Mouse (Mus musculus) layer of hippocampus, postnatal 36 days (tissue): ENCODE measurements around the gene Rnf157. TPM values are rescaled to one million over a fixed set of nuclear protein-coding genes. Genes with fewer than 3 reads are reported as not detected.
A peak's percentile ranks its signal among the peaks of the same experiment; 100 is the strongest.
"Not testable (repeated sequence)": the region's sequence is repeated elsewhere in the genome, so short reads cannot be mapped to it uniquely, and the experiment has no call there.

Source experiments
- DNase-seq, 2 experiments: peaks; one replicate each; pipeline ENCODE4 v3.0.0; 2022
- total RNA-seq, 2 experiments: library from RNA; stranded (reverse); gene quantifications; 2 replicates each; pipeline ENCODE4 v1.2.3; 2021

Rnf157 gene
- total RNA-seq, 2 experiments from 2014 or later = 212 to 247 TPM

DNA sequence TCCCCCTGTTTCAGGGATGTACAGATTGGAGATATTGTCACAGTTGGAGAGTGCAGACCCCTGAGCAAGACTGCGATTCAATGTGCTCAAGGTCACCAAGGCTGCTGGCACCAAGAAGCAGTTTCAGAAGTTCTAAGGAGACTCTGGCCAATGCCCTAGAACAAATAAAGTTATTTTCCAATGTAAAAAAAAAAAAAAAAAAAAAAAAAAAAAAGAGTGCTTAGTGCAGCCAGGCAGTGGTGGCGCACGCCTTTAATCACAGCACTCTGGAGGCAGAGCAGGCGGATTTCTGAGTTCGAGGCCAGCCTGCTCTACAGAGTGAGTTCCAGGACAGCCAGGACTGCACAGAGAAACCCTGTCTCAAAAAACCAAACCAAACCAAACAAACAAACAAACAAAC is 29.8 kb downstream of the Rnf157 start:
- not testable (repeated sequence) for DNase-seq

- DNase-seq = no peak
These were observed 32.1 kb downstream of the Rnf157 start for GRCm38 (mm10) chr11:116380767-116381166.

GRCm38 (mm10) chr11:116379530-116379929 is 33.3 kb downstream of the Rnf157 start:
- no peak for DNase-seq

DNA sequence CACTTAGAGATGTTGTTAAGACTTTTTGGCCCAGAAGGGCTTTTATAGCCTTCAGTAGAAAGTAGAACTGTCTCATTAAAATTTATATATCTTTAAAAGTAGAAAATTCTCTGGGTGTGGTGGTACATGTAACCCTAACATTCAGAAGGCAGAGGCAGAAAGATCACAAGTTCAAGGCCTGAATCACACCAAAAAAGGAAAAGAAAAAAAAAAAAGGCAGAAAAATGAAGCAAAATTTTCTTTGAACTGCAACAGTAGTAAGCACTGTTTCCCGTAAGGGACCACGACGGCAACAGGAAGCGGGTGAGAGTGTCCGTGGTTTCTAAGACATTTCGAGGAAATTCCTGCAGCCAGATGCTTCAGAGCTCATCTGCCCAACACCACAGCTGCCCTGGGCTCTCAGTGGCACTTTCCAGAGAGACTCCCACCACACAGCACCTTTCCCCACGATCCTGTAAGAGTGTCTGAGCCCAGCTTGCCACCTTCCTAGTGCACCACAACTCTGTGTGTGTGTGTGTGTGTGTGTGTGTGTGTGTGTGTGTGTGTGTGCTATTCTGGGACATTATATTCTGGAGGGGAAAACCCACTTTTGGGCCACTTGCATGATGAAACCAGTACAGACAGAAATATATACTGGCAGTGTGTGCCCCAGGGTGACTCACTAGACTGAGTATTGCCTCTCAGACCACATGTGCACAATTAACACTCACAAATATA is 35.7 kb downstream of the Rnf157 start:
- DNase-seq = no peak

- no peak for DNase-seq
These were observed 40.9 kb downstream of the Rnf157 start for GRCm38 (mm10) chr11:116371894-116372450.

DNA sequence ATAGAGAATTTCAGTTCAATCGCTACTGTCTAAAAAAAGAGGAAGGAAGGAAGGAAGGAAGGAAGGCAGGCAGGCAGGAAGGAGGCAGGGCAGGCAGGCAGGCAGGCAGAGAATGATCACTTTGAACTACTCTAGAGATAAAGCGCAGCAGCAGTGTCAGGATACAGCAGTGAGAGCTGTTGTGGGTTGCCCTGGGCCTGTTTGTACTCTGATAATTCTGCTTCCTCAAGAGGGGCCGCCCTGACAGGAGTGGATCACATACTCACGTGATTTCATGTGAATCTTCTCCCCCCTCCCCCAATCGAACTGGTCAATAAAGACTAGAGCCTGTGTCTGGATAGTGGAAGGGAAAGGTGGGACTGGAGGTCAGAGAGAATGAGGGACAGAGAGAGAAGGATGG is 43.2 kb downstream of the Rnf157 start:
- DNase-seq = no peak

GRCm38 (mm10) chr11:116369051-116369450 is 43.8 kb downstream of the Rnf157 start:
- DNase-seq = no peak

DNA sequence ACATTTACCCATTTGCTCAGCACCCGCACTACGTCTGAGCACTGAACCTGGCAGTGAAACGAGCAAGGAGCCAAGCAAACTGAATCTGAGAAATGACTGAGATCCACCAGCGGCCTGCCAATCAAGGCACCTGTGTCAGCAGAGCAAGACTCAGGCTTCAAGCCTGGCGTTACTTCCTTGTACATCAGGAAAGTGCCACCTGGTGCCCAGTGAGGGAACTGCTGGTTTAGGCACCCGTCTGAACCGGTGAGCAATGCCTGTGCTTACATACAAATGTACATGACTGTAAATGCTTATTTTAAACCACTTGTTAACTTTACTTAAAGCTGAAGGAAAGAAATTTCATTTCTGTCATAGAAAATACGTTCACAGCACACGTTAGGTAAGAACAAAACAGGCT is 44.7 kb downstream of the Rnf157 start:
- DNase-seq = peak; percentile 69 to 75

DNA sequence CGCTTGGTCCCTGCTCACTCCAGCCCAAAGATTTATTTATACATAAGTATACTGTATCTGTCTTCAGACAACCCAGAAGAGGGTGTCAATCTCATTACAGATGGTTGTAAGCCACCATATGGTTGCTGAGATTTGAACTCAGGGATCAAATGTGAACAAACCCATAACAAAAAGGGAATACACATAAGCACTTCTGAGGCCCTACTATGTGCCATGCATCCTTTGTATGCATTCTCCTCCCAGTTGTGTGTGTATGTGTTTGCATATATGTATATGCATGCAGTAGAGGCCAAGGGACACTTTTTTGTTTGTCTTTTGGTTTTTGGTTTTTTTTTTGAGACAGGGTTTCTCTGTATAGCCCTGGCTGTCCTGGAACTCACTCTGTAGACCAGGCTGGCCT is 46.2 kb downstream of the Rnf157 start:
- DNase-seq = no peak

DNA sequence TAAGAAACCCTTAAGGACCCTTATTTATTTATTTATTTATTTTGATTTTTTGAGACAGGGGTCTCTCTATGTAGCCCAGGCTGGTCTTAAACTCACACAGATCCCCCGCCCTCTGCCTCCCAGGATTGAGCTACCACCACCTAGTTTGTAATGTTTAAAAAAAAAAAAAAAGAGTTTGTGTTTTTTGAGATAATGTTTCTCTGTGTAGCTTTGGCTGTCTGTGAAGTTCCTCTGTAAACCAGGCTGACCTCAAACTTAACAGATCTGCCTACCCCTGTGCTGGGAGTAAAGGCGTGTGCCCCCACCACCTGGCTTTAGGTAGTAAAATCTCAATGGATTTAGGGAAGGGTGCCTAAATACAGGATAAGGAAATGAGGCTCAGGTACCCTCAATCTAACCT is 46.7 kb downstream of the Rnf157 start:
- DNase-seq = no peak

DNA sequence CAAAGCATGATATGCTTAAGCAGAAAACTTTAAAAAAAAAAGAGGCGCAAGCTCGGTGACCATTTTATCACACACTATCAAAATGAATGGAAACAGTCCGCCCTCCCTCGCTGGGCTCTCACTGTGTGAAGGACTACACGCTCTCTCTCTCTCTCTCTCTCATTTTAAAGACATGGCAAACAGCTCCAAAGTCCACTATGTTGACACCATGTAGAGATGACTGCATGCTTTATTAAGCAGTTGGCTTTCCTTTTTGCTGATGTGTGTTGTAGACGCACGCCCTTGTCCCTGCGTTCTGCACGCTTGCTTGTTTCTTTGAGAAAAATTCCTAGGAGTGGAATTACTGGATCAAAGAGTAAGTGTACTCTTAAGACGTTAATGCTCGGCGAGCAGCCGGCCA is 47.4 kb downstream of the Rnf157 start:
- no peak for DNase-seq

- no peak for DNase-seq
These were observed 50.8 kb downstream of the Rnf157 start for GRCm38 (mm10) chr11:116362015-116362414.

GRCm38 (mm10) chr11:116360915-116361314 is 51.9 kb downstream of the Rnf157 start:
- not testable (repeated sequence) for DNase-seq

DNA sequence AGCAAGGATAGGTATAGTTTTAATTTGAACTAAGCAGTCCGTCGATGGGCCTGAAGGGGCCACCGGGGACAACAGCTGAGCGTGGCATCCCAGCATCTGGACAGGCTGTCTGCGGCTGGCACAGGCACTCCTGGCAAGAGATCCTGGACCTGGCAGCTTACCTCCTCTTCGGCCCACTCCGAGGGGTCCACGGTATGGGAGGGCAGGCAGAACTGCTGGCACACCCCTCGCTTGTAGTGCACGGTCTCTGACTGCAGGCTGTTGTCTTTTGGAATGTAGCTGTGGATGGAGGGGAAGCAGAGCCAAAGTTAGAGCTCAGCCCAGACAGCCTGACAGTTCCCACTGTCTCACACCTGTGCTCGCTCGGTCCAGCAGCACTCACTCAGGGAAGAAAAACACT is 53.2 kb downstream of the Rnf157 start:
- DNase-seq = no peak

- DNase-seq = no peak
These were observed 53.8 kb downstream of the Rnf157 start for GRCm38 (mm10) chr11:116358926-116359637.

DNA sequence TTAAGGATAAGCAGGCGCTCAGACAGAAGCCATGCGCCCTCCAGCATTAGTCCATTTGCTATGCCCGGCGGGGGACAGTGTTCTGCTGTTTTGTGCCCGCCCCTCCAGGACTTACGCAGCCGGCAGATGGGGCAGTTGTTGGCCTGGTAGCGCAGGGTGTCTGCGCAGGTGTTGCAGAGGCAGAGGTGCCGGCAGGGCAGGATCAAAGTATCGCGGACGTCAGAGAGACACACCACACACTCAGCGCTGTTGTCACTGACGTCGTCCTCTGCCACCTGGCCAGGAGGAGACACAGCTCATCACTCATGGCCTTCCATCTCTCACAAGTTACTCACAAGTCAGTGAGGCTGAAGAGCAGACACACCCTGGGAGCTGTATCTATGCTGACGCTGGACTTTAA is 58.3 kb downstream of the Rnf157 start:
- no peak for DNase-seq

DNA sequence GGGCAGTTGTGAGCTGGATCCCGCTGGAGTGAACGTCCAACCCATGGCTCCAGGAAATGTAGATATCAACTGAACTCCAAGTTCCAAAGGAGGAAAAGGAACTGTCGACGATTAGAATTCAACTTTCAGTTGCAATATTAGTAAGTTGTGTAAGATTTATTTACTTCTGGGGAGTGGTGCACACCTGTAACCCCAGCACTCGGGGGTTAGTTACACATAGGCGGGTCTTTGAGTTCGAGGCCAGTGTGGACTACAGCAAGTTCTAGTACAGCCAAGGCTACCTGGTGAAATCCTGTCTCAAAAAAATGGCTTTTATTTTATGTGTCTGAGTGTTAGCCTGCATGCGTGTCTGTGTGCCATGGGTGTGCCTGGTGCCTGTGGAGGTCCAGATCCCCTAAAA is 59.3 kb downstream of the Rnf157 start:
- no peak for DNase-seq

GRCm38 (mm10) chr11:116351294-116351693 is 61.5 kb downstream of the Rnf157 start:
- DNase-seq = no peak

DNA sequence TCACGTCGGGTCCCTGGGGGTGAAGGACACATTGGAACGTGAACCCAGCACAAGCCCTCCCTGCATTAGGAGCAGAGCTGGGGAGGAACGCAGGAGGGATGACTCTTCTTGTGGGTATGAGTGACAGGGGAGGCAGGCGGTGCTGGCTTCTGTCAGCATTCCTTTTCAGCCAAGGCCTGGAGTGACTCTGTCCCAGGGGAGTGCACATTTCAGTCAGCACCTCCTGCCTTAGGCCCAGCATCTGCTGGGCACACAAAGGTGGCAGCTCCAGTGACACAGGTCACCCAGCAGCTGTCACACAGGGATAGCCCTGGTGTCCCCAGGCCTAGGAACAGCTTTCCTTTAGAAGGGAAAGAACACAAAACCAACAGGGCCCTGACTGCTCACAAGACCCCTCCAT is 64.9 kb downstream of the Rnf157 start:
- DNase-seq = no peak

DNA sequence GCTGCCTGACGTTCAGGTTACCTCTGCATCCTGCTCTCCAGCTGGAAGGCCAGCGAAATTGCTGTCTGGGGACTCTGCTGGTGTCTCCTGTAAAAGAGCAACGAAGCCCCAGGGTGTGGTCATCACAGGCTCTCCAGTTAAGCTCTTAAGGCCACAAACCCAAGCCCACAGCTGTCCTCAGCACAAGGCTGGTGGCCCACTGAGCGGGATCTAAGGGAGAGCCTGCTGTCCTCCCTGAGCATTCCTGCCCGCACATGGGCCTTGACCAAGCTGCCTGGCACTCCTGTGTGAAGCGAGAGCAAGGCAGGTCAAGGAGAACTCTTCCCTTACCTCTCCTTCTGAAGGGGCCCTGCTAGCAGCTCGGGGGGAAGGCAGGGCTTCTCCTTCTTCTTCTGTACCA is 65.8 kb downstream of the Rnf157 start:
- DNase-seq = no peak

GRCm38 (mm10) chr11:116342069-116342791 is 70.6 kb downstream of the Rnf157 start:
- DNase-seq = peak; percentile 36

- DNase-seq = no peak
These were observed 75.3 kb downstream of the Rnf157 start for GRCm38 (mm10) chr11:116337531-116337930.

DNA sequence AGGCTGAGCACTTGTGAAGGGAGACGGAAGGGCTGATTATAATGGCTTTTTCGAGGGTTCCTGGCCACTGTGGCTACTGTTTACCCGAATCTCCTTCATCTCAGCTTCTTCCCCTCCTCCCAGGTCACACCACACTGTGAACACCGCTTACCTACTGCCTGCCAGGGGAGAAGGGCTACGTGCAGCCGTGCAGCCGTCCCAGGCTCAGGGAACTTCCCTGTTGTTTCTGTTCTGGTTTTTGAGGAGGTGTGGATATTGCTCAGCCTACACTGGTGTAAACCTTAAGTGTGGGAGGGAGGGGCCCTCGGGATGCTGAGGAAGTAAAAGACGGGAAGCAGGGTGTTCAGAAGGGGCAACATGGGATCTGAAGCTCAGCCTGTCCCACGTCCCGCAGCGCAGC is 75.8 kb downstream of the Rnf157 start:
- no peak for DNase-seq
